Mouse (Mus musculus): Measurements from ENCODE around the gene L3mbtl4.

- no peak for TF ChIP-seq CTCF (IDR thresholded peaks at IDR 0.05; ENCODE audit: borderline replicate concordance, insufficient read depth, low read length)
- no peak for TF ChIP-seq POLR2A (IDR thresholded peaks at IDR 0.05; ENCODE audit: low read depth, low read length)
These were observed 357.8 kb downstream of the L3mbtl4 start for GRCm38 (mm10) chr17:68631396-68631795.

Data from embryonic fibroblast, embryonic 13.5 days (primary cell).